Mouse (Mus musculus) hindbrain, embryonic 13.5 days (tissue): ENCODE results near the gene Mrpl11. TPM values are rescaled to one million over a fixed set of nuclear protein-coding genes. Genes with fewer than 3 reads are reported as not detected.
A peak's percentile ranks its signal among the peaks of the same experiment; 100 is the strongest.

ENCODE experiments used
- ATAC-seq: fragments of 200-750 bp; cut with Nextera tagmentation; 2 replicates; pipeline ENCODE4 v1.8.0; 2017; ENCODE audit warnings: moderate TSS enrichment; ENCODE audit not compliant: low FRiP score
- H3K27ac ChIP-seq: fragments of 300-500 bp; sonication (generic); 2 replicates; pipeline ENCODE4 v1.5.1; 2015; ENCODE audit warnings: inconsistent platforms, mild to moderate bottlenecking, moderate library complexity
- H3K27me3 ChIP-seq: fragments of 300-500 bp; sonication (generic); 2 replicates; pipeline ENCODE4 v1.6.1; 2015; ENCODE audit warnings: mild to moderate bottlenecking, inconsistent platforms
- H3K36me3 ChIP-seq: fragments of 300-500 bp; sonication (generic); 2 replicates; pipeline ENCODE4 v1.6.1; 2015; ENCODE audit warnings: mild to moderate bottlenecking, inconsistent platforms
- H3K4me1 ChIP-seq: fragments of 300-500 bp; sonication (generic); replicated peaks from 2 replicates; pipeline ENCODE4 v1.6.1; 2015; ENCODE audit warnings: inconsistent platforms
- H3K4me2 ChIP-seq: fragments of 300-500 bp; sonication (generic); 2 replicates; pipeline ENCODE4 v1.6.1; 2015; ENCODE audit warnings: inconsistent platforms, mild to moderate bottlenecking, moderate library complexity
- H3K4me3 ChIP-seq: fragments of 300-500 bp; sonication (generic); 2 replicates; pipeline ENCODE4 v1.5.1; 2015; ENCODE audit warnings: mild to moderate bottlenecking, inconsistent platforms
- H3K9ac ChIP-seq: fragments of 300-500 bp; sonication (generic); 2 replicates; pipeline ENCODE4 v1.6.1; 2015; ENCODE audit warnings: mild to moderate bottlenecking, inconsistent platforms
- H3K9me3 ChIP-seq: fragments of 300-500 bp; sonication (generic); 2 replicates; pipeline ENCODE4 v1.6.1; 2016; ENCODE audit warnings: inconsistent platforms
- WGBS: fragments of 180-500 bp; shearing (Covaris S2); methylation state at CpG from one replicate; pipeline ENCODE4 v1.1.7; 2015; 5-methylcytosine and 5-hydroxymethylcytosine counted together
- polyA plus RNA-seq: library from polyadenylated mRNA; unstranded; fragments of >200 nt; fragmentation: Nextera tagmentation; extraction: Ambion mirVana; gene quantifications from 2 replicates; pipeline ENCODE4 v1.2.1, GENCODE M21; 2015

The Mrpl11 gene
- polyA plus RNA-seq, result 105 and 115 TPM in 2 replicates

GRCm38 (mm10) chr19:4961928-4962601 is at the start of gene Mrpl11:
Gene Mrpl11 (plus strand): TSS chr19:4962147.
- Histone ChIP-seq H3K9ac (peak within 1 kb of the TSS; percentile 85), H3K36me3 (peaks cover 29% of the 10 kb centered on the region), H3K4me2 (peak within 1 kb of the TSS; percentile 73), H3K4me3 (peak within 1 kb of the TSS; percentile 88), H3K27me3 (peaks cover 6% of the 10 kb centered on the region; the same call in 1 of the 2 replicates), H3K4me1 (peaks cover 8% of the 10 kb centered on the region), H3K27ac (peak within 1 kb of the TSS; percentile 90), H3K9me3 (no peaks in the 10 kb centered on the region)
- WGBS, result under 1% methylated on average over 34 of the region's 34 CpGs
- ATAC-seq, result peak; percentile 96

GRCm38 (mm10) chr19:4915924-4916603 is 45.9 kb upstream of the Mrpl11 start:
- Histone ChIP-seq H3K9me3 (no peaks in the 10 kb centered on the region), H3K36me3 (peaks cover 99% of the 10 kb centered on the region), H3K4me2 (no peak overlapping the region), H3K9ac (no peak overlapping the region), H3K27ac (no peak overlapping the region), H3K4me3 (no peak overlapping the region), H3K27me3 (no peaks in the 10 kb centered on the region), H3K4me1 (no peaks in the 10 kb centered on the region)
- no peak for ATAC-seq
- WGBS, result 86% methylated on average over 15 of the region's 15 CpGs

GRCm38 (mm10) chr19:4916827-4917226 is 45.1 kb upstream of the Mrpl11 start:
- Histone ChIP-seq H3K4me1 (no peaks in the 10 kb centered on the region), H3K9ac (no peak overlapping the region), H3K4me2 (no peak overlapping the region), H3K27me3 (no peaks in the 10 kb centered on the region), H3K36me3 (peaks cover 99% of the 10 kb centered on the region), H3K4me3 (no peak overlapping the region), H3K27ac (no peak overlapping the region), H3K9me3 (no peaks in the 10 kb centered on the region)
- WGBS, result 88% methylated on average over 10 of the region's 10 CpGs
- ATAC-seq, result no peak

DNA sequence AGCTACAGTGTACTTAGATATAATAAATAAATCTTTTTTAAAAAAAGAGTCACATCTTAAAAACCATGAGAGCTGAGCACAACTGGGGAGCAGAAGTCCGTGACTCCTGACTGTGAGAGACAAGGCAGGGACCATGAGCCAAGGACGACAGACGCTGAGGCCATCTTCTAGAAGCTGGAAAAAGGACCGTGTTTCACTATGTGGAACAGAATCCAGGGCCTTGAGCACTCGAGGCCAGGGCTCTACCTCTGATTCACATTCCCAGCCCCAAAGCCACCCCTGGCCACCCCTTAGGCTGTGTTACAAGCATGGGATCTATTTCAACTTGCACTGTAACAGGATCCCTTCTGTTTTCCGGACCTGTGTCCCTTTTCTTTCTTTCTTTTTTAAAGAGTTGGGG is 42.3 kb upstream of the Mrpl11 start:
- Histone ChIP-seq H3K36me3 (peaks cover 97% of the 10 kb centered on the region), H3K4me3 (no peak overlapping the region), H3K27ac (no peak overlapping the region), H3K27me3 (no peaks in the 10 kb centered on the region), H3K9ac (no peak overlapping the region), H3K4me2 (no peak overlapping the region), H3K9me3 (no peaks in the 10 kb centered on the region), H3K4me1 (no peaks in the 10 kb centered on the region)
- WGBS, result 86% methylated on average over 6 of the region's 6 CpGs
- ATAC-seq, result no peak

GRCm38 (mm10) chr19:4925121-4925860 is 36.7 kb upstream of the Mrpl11 start:
- H3K27me3 ChIP-seq, result no peaks in the 10 kb centered on the region
- ATAC-seq, result no peak
- WGBS, result 97% methylated on average over 11 of the region's 11 CpGs
- H3K36me3 ChIP-seq, result peaks cover 56% of the 10 kb centered on the region
- no peaks in the 10 kb centered on the region for H3K9me3 ChIP-seq
- H3K9ac ChIP-seq, result no peak overlapping the region
- no peak overlapping the region for H3K4me2 ChIP-seq
- peaks cover 31% of the 10 kb centered on the region for H3K4me1 ChIP-seq
- no peak overlapping the region for H3K27ac ChIP-seq
- no peak overlapping the region for H3K4me3 ChIP-seq

DNA sequence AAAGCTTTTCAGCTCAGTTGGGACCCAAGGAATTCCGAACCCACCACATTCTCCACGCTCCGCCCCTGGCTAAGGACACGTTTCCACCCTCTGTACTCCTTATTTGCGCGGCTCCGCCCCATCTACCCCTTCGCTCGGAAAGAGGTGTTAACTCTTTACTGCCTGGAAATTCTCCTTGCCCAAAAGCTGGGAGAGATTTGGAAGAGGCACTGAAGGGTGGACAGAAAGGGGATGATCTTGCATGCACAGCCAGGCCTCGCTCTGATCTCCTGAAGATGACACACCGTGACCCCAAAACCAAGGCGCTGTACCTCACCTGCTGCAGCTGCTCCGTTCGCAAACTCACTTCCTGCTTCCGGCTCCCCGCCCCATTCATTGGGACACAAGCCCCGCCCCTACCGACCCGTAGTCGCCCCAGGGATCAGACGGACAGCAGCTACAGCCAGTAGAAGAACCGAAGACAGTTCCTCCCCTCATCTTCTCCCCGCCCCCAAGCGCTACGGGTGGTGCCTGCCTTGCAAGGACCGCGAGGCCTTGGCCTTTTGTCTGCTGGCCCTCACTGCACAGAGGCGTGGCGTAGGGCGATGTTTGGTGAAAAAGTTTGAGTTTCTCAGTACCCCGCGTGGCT is 33.9 kb upstream of the Mrpl11 start, which contains the start of gene Dpp3:
Gene Dpp3, minus strand, starts transcription at position 384 of the 628 bp plus-strand sequence.
- peak within 1 kb of the TSS; percentile 66 for H3K4me3 ChIP-seq
- H3K4me1 ChIP-seq, result peaks cover 31% of the 10 kb centered on the region
- H3K9ac ChIP-seq, result peak within 1 kb of the TSS; percentile 76
- H3K9me3 ChIP-seq, result no peaks in the 10 kb centered on the region
- H3K27me3 ChIP-seq, result no peaks in the 10 kb centered on the region
- H3K27ac ChIP-seq, result peak within 1 kb of the TSS; percentile 85
- under 1% methylated on average over 32 of the region's 32 CpGs for WGBS
- peaks cover 43% of the 10 kb centered on the region for H3K36me3 ChIP-seq
- peak within 1 kb of the TSS; percentile 85 for H3K4me2 ChIP-seq
- ATAC-seq, result peak; percentile 97

- peak; percentile 50; the same call in 1 of the 2 replicates for ATAC-seq
- 59% methylated on average over 5 of the region's 5 CpGs for WGBS
- H3K4me3 ChIP-seq, result peak overlapping the region; percentile 66
Observed at GRCm38 (mm10) chr19:4928781-4929180, 33.2 kb upstream of the Mrpl11 start.

DNA sequence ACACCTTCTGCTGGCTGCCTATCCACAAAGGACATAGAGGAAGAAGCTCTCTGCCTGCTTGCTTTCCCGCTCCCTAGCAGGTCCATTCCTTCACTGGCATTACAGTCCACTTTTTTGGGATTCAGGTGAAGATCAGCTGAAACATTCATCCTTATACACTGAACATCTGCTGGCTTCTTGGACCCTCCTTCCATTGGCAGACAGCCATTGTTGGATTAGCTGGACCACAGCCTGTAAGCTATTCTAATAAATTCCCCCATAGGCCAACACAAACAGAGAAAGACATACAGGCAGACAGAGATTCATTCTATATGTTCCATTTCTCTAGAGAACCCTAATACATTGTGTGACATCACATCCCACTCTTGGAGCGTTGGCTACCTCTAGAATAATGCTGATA is 25.1 kb upstream of the Mrpl11 start:
- Histone ChIP-seq H3K4me1 (peaks cover 6% of the 10 kb centered on the region), H3K4me2 (no peak overlapping the region), H3K27ac (no peak overlapping the region), H3K27me3 (peaks cover 17% of the 10 kb centered on the region), H3K36me3 (peaks cover 50% of the 10 kb centered on the region), H3K9me3 (no peaks in the 10 kb centered on the region), H3K4me3 (no peak overlapping the region), H3K9ac (no peak overlapping the region)
- WGBS, result 79% methylated on average over 2 of the region's 2 CpGs
- ATAC-seq, result no peak

More at GRCm38 (mm10) chr19:4928781-4929180, 33.2 kb upstream of the Mrpl11 start:
- H3K27ac ChIP-seq, result peak overlapping the region; percentile 85
- peaks cover 31% of the 10 kb centered on the region for H3K4me1 ChIP-seq
- peak overlapping the region; percentile 85 for H3K4me2 ChIP-seq
- H3K9me3 ChIP-seq, result no peaks in the 10 kb centered on the region
- peaks cover 43% of the 10 kb centered on the region for H3K36me3 ChIP-seq
- H3K9ac ChIP-seq, result peak overlapping the region; percentile 76
- H3K27me3 ChIP-seq, result no peaks in the 10 kb centered on the region

- H3K4me1 ChIP-seq, result peaks cover 13% of the 10 kb centered on the region
- 89% methylated on average over 17 of the region's 17 CpGs for WGBS
- no peak overlapping the region for H3K27ac ChIP-seq
- no peak overlapping the region for H3K4me2 ChIP-seq
- no peak overlapping the region for H3K9ac ChIP-seq
- no peaks in the 10 kb centered on the region for H3K9me3 ChIP-seq
- peaks cover 42% of the 10 kb centered on the region for H3K36me3 ChIP-seq
- H3K4me3 ChIP-seq, result no peak overlapping the region
- no peak for ATAC-seq
- peaks cover 21% of the 10 kb centered on the region for H3K27me3 ChIP-seq
Observed at GRCm38 (mm10) chr19:4937444-4938310, 24.3 kb upstream of the Mrpl11 start.

DNA sequence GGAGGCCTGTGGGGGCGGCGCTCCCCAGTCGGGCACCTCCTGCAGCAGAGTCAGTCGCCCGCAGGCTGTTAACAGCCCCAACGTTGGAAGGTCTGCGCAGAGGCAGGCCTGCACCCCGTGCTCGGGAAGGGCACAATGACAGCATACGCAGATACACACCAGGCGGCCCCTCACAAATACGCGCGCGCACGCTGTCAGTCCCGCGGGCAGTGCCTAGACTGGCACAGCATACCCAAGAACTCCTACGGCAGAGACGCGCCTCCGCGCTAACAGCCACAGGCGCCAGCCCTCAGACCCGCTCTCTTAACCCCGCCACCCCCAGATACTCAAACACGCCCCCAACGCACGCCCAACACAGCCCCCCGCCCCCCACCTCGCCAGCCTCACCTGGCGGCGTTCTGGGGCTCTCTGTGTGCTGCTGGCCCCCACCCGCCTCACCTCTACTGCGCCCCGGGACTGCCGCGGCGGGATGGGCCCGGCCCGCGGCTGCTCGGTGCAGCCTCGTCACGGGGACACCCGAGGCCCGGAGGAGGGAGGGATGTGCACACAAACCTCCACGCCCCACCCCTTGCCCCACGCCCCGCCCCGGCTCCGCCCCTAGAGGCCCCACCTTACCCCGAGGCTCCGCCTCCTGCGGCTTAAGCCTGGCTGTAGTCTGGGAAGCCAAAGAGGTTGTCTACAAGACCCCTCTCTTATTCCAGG is 19.2 kb upstream of the Mrpl11 start, which contains the start of gene Peli3:
Gene Peli3, minus strand, starts transcription at position 577 of the 702 bp plus-strand sequence.
- Histone ChIP-seq H3K27me3 (peaks cover 35% of the 10 kb centered on the region), H3K27ac (peak within 1 kb of the TSS; percentile 86), H3K4me3 (peak within 1 kb of the TSS; percentile 79), H3K9ac (peak within 1 kb of the TSS; percentile 82), H3K9me3 (no peaks in the 10 kb centered on the region), H3K4me2 (peak within 1 kb of the TSS; percentile 84), H3K4me1 (peaks cover 18% of the 10 kb centered on the region), H3K36me3 (peaks cover 4% of the 10 kb centered on the region)
- ATAC-seq, result peak; percentile 97
- WGBS, result under 1% methylated on average over 50 of the region's 55 CpGs

GRCm38 (mm10) chr19:4943253-4943588 is 18.7 kb upstream of the Mrpl11 start:
- WGBS, result 7% methylated on average over 13 of the region's 13 CpGs
- Histone ChIP-seq H3K9me3 (no peaks in the 10 kb centered on the region), H3K27me3 (peaks cover 35% of the 10 kb centered on the region), H3K9ac (peak overlapping the region; percentile 82), H3K4me2 (peak overlapping the region; percentile 84), H3K36me3 (no peaks in the 10 kb centered on the region), H3K4me1 (peaks cover 18% of the 10 kb centered on the region), H3K27ac (peak overlapping the region; percentile 86), H3K4me3 (peak overlapping the region; percentile 79)
- ATAC-seq, result no peak; the same call in 1 of the 2 replicates
